Mouse (Mus musculus) ES-E14 (cell line): ENCODE results near the gene Pax1. TPM values are rescaled to one million over a fixed set of nuclear protein-coding genes. Genes with fewer than 3 reads are reported as not detected.

Source experiments
- DNase-seq: peaks from one replicate; pipeline ENCODE4 v3.0.0-alpha.2; 2013; ENCODE audit warnings: low read depth, low spot score
- H3K27ac ChIP-seq: 2 replicates; pipeline ENCODE4 v1.5.1; 2012; ENCODE audit warnings: low read depth, mild to moderate bottlenecking, low read length, moderate library complexity, mixed read lengths; ENCODE audit not compliant: poor library complexity, insufficient read depth, severe bottlenecking
- H3K36me3 ChIP-seq: 2 replicates; pipeline ENCODE4 v1.6.1; 2012; ENCODE audit warnings: mild to moderate bottlenecking, low read length, moderate library complexity, mixed read lengths; ENCODE audit not compliant: control insufficient read depth, poor library complexity, insufficient read depth, severe bottlenecking
- H3K4me1 ChIP-seq, 2 experiments: fragments of 150-350 bp in 1 of 2; sonication (generic) in 1 of 2; 2 replicates each; pipeline ENCODE4 v1.6.1; 2012; ENCODE audit warnings: low read length in 2 of 2, mild to moderate bottlenecking in 1 of 2, mixed read lengths in 1 of 2; ENCODE audit not compliant: control insufficient read depth in 2 of 2, insufficient read depth in 2 of 2, poor library complexity in 1 of 2
- H3K4me3 ChIP-seq, 2 experiments: fragments of 150-350 bp in 1 of 2; sonication (generic) in 1 of 2; 2 replicates each; pipeline ENCODE4 v1.5.1; 2012; ENCODE audit warnings: low read length in 2 of 2, low read depth in 1 of 2, mild to moderate bottlenecking in 1 of 2, mixed read lengths in 1 of 2; ENCODE audit not compliant: insufficient read depth in 1 of 2, poor library complexity in 1 of 2, severe bottlenecking in 1 of 2
- H3K9ac ChIP-seq: 2 replicates; pipeline ENCODE4 v1.6.1; 2012; ENCODE audit warnings: low read depth, mild to moderate bottlenecking, low read length, mixed read lengths; ENCODE audit not compliant: poor library complexity, insufficient read depth, severe bottlenecking
- H3K9me3 ChIP-seq: fragments of 150-350 bp; sonication (generic); 2 replicates; pipeline ENCODE4 v1.6.1; 2012; ENCODE audit warnings: low read depth, mild to moderate bottlenecking, low read length; ENCODE audit not compliant: control insufficient read depth, insufficient read depth
- CHD2 ChIP-seq: IDR thresholded peaks from 2 replicates; pipeline ENCODE4 v1.6.1; 2014; ENCODE audit warnings: mild to moderate bottlenecking, low read depth, low read length, inconsistent platforms
- HCFC1 ChIP-seq: IDR thresholded peaks from 2 replicates; pipeline ENCODE4 v1.6.1; 2012; ENCODE audit warnings: low read length, inconsistent platforms, borderline replicate concordance; ENCODE audit not compliant: insufficient read depth
- MAFK ChIP-seq: IDR thresholded peaks from 2 replicates; pipeline ENCODE4 v1.6.1; 2014; ENCODE audit warnings: mild to moderate bottlenecking, low read depth, low read length, inconsistent platforms; ENCODE audit not compliant: insufficient read depth
- ZC3H11A ChIP-seq: IDR thresholded peaks from 2 replicates; pipeline ENCODE4 v1.6.1; 2012; ENCODE audit warnings: low read depth, mild to moderate bottlenecking, inconsistent platforms, low read length, borderline replicate concordance
- ZNF384 ChIP-seq: IDR thresholded peaks from 2 replicates; pipeline ENCODE4 v1.6.1; 2012; ENCODE audit warnings: low read depth, low read length, inconsistent platforms
- in situ Hi-C, 2 experiments: fragments of 600-800 bp; cut with MboI; formaldehyde crosslinking; loops; one replicate each; pipeline ENCODE4 v1.15.1; 2025; ENCODE audit warnings: low sequenced_read_pairs in 2 of 2, inconsistent platforms in 1 of 2; ENCODE audit not compliant: unreplicated experiment in 2 of 2
- total RNA-seq: library from RNA; depleted of rRNA; stranded (reverse); fragments of 300-350 nt; gene quantifications from 2 replicates; pipeline ENCODE4 v1.2.3, GENCODE M21; 2012

Gene Pax1
- total RNA-seq, 1 experiment: 0.31 TPM

GRCm38 (mm10) chr2:147378934-147379333 is 17.2 kb downstream of the Pax1 start:
- Histone ChIP-seq H3K4me1 (no peaks in the 10 kb centered on the region), H3K9me3 (no peaks in the 10 kb centered on the region), H3K36me3 (no peaks in the 10 kb centered on the region), H3K9ac (no peak overlapping the region), H3K4me3 (no peak overlapping the region), H3K27ac (no peak overlapping the region)
- TF ChIP-seq HCFC1: no peak
- no peak for TF ChIP-seq CHD2
- 0 out of 2 replicates have a peak, but pooled peaks have one; percentile 18 for TF ChIP-seq MAFK
- in situ Hi-C loops: no loop called here
- no peak for DNase-seq

GRCm38 (mm10) chr2:147383373-147383772 is 21.6 kb downstream of the Pax1 start:
- no peaks in the 10 kb centered on the region for H3K4me1 ChIP-seq
- in situ Hi-C loops: no loop called here
- H3K9me3 ChIP-seq: no peaks in the 10 kb centered on the region
- no peak overlapping the region for H3K9ac ChIP-seq
- DNase-seq: no peak
- TF ChIP-seq ZNF384 (no peak), MAFK (no peak), CHD2 (no peak), HCFC1 (no peak), ZC3H11A (no peak)
- H3K4me3 ChIP-seq: no peak overlapping the region
- H3K27ac ChIP-seq: no peak overlapping the region
- no peaks in the 10 kb centered on the region for H3K36me3 ChIP-seq

GRCm38 (mm10) chr2:147386949-147387348 is 25.2 kb downstream of the Pax1 start:
- no peak overlapping the region for H3K27ac ChIP-seq
- TF ChIP-seq ZNF384 (no peak), HCFC1 (no peak), CHD2 (no peak), MAFK (no peak), ZC3H11A (no peak)
- no peak for DNase-seq
- H3K9ac ChIP-seq: no peak overlapping the region
- no peaks in the 10 kb centered on the region for H3K36me3 ChIP-seq
- no peaks in the 10 kb centered on the region for H3K4me1 ChIP-seq
- no peak overlapping the region for H3K4me3 ChIP-seq
- no peaks in the 10 kb centered on the region for H3K9me3 ChIP-seq
- in situ Hi-C loops: no loop called here

- Histone ChIP-seq H3K27ac (no peak overlapping the region), H3K36me3 (no peaks in the 10 kb centered on the region), H3K4me3 (no peak overlapping the region), H3K9me3 (no peaks in the 10 kb centered on the region), H3K9ac (no peak overlapping the region), H3K4me1 (no peaks in the 10 kb centered on the region)
- no peak for DNase-seq
- TF ChIP-seq MAFK (no peak), CHD2 (no peak), ZNF384 (no peak), HCFC1 (no peak), ZC3H11A (no peak)
- in situ Hi-C loops: no loop called here
Measured at GRCm38 (mm10) chr2:147409323-147409722, 47.6 kb downstream of the Pax1 start.

- Histone ChIP-seq H3K27ac (no peak overlapping the region), H3K4me1 (no peaks in the 10 kb centered on the region), H3K9me3 (no peaks in the 10 kb centered on the region), H3K4me3 (no peak overlapping the region), H3K9ac (no peak overlapping the region), H3K36me3 (no peaks in the 10 kb centered on the region)
- no peak for DNase-seq
- in situ Hi-C loops: no loop called here
- TF ChIP-seq CHD2 (no peak), ZNF384 (no peak), HCFC1 (no peak), MAFK (no peak), ZC3H11A (no peak)
Measured at GRCm38 (mm10) chr2:147415037-147415436, 53.3 kb downstream of the Pax1 start.
